Mouse (Mus musculus) ovary, adult 10 weeks (tissue): ENCODE data around the gene Morn2. TPM values are rescaled to one million over a fixed set of nuclear protein-coding genes. Genes with fewer than 3 reads are reported as not detected.

Experiments used
- polyA plus RNA-seq: library from polyadenylated mRNA; stranded (reverse); fragments of 350-450 nt; fragmentation: Illumina TruSeq; extraction: RNeasy Lipid Tissue Mini Kit (QIAGEN cat#74804); gene quantifications from one replicate; pipeline ENCODE4 v1.2.3, GENCODE M21; 2014

The Morn2 gene
- polyA plus RNA-seq: 12.2 TPM

DNA sequence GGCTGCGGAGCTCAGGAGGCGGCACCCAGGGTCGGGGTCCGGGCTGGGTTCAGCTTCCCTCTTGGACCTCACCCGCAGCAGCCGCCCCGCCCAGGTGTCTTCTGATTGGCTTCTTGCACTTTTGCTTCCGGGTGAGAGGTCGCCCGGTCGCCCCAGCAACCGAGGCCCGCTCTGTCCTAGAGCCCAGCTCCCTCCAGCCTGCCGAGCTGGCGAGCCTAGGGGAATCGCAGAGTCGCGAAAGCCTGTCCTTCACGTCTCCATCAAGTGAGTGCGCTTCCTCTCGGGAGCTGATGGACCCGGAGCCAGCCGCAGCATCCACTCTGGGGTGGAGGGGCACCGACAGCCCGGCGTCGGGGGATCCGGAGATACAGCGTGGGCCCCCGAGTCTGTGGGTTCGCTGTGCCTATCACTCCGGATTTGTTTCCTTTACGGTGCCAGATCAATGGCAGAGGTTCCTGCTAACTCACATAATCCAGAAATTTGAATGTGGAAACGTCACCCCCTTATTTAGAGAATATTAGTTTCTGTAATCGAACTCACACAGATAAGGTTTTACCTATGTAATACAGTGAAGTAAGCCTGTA is at the start of gene Morn2, which contains the start of gene Dhx57:
Morn2 (plus strand) TSS at position 130 of the 584 bp plus-strand sequence.
Dhx57 (minus strand) TSS at position 403 of the 584 bp plus-strand sequence.

DNA sequence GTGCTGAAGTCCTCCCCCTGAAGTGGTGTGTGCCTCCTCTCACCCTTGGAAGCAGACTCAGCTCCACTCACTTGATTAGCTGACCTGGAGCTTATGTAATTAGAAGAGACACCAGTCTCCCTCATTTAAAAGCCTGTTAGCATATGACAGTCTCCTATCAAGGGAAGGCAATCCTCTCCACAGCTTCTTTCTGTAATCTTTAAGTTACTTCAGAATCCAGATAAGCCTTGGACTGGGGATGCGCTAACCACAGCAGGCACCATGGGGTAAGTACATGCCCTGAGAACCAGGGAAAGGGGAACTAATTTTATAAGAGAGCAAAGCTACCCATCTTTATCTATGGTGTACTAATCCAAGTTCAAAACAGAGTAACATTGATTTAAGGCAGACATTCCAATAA is 17.2 kb downstream of the Morn2 start, which contains the start of gene Arhgef33:
Arhgef33 (plus strand) TSS at position 157 of the 400 bp plus-strand sequence.

Other genes with a start within 250 kb of the Morn2 start
- gene Hnrnpll, start 227.9 kb upstream of the Morn2 start, polyA plus RNA-seq: 141 TPM
- 23.2 TPM for gene Galm, start 162.7 kb upstream of the Morn2 start, polyA plus RNA-seq
- 381 TPM for gene Srsf7, start 82.9 kb upstream of the Morn2 start, polyA plus RNA-seq
- 0.88 TPM for gene Ttc39d, start 82.7 kb upstream of the Morn2 start, polyA plus RNA-seq
- gene Gemin6, start 65.8 kb upstream of the Morn2 start, polyA plus RNA-seq: 18.9 TPM
- gene Dhx57, start 273 bp downstream of the Morn2 start, polyA plus RNA-seq: 17.1 TPM
- gene Arhgef33, start 17.2 kb downstream of the Morn2 start, polyA plus RNA-seq: 1.5 TPM
- gene Gm10190, start 83.3 kb downstream of the Morn2 start, polyA plus RNA-seq: not detected
- 68.0 TPM for gene Sos1, start 190.2 kb downstream of the Morn2 start, polyA plus RNA-seq